Mouse (Mus musculus) spleen, adult 2 months (tissue): ENCODE results near the gene Camk1g.

Source experiments
- CTCF ChIP-seq: fragments of 200-500 bp; IDR thresholded peaks from 2 replicates; pipeline ENCODE4 v1.5.1; 2011; ENCODE audit warnings: mild to moderate bottlenecking, inconsistent platforms; ENCODE audit not compliant: insufficient read depth, insufficient read length, insufficient replicate concordance; ENCODE audit errors: extremely low read depth
- POLR2A ChIP-seq: fragments of 200-500 bp; IDR thresholded peaks from 2 replicates; pipeline ENCODE4 v1.6.1; 2011; ENCODE audit warnings: low read depth, low read length, inconsistent platforms

- TF ChIP-seq POLR2A (no peak), CTCF (no peak)
These were observed 18.5 kb downstream of the Camk1g start for GRCm38 (mm10) chr1:193351583-193351982.
